Comparison of ENCODE assay signal across 8 mouse cellular contexts in genomic region chr8:113514731-113515375, GRCm38 (mm10).
DNase-seq lines count a peak whose midpoint lies in the region; ATAC-seq and TF ChIP-seq lines count a peak whose summit lies in the region.
"Not testable (repeated sequence)": the region's sequence is repeated elsewhere in the genome, so short reads cannot be mapped to it uniquely, and the experiment has no call there.

No protein-coding gene starts in this region.

- H3K27ac ChIP-seq in ES-Bruce4 (ENCODE audit: insufficient read depth, low read length) = peak overlapping the region; percentile 68
- peak overlapping the region; percentile 70; the same call in 1 of the 2 replicates for H3K27ac ChIP-seq in ES-E14 (ENCODE audit: insufficient read depth, low read depth, low read length, poor library complexity, severe bottlenecking)
- H3K27ac ChIP-seq in intestine, embryonic 14.5 days (ENCODE audit: low read depth) = not testable (repeated sequence)
- peak overlapping the region; percentile 73; the same call in 1 of the 2 replicates for H3K27ac ChIP-seq in limb, embryonic 10.5 days

- not testable (repeated sequence) for H3K9me3 ChIP-seq in ES-Bruce4 (replicated peaks; ENCODE audit: control insufficient read depth, insufficient read depth, low read length, poor library complexity, severe bottlenecking); ES-E14 (ENCODE audit: control insufficient read depth, insufficient read depth, low read depth, low read length); intestine, embryonic 14.5 days (ENCODE audit: control insufficient read depth, low read length); limb, embryonic 10.5 days (replicated peaks)

- 72% methylated on average over 4 of the region's 4 CpGs for WGBS in intestine, embryonic 14.5 days
- WGBS in limb, embryonic 10.5 days = 78% methylated on average over 4 of the region's 4 CpGs

- not testable (repeated sequence) for H3K36me3 ChIP-seq in ES-Bruce4 (ENCODE audit: control insufficient read depth, insufficient read depth, low read length, poor library complexity, severe bottlenecking); ES-E14 (ENCODE audit: control insufficient read depth, insufficient read depth, low read length, poor library complexity, severe bottlenecking); intestine, embryonic 14.5 days (ENCODE audit: control insufficient read depth, insufficient read depth, low read length); limb, embryonic 10.5 days

- DNase-seq in ES-CJ7 (ENCODE audit: low read depth, low spot score) = peak; percentile 77
- DNase-seq in ES-E14 (ENCODE audit: low read depth, low spot score); limb, embryonic 10.5 days (ENCODE audit: low spot score): not testable (repeated sequence)
- peak; percentile 89 for DNase-seq in R1 (ENCODE audit: low read depth, low spot score)
- peak; percentile 66 for DNase-seq in ZHBTc4 (ENCODE audit: low read depth, low spot score)
- DNase-seq in intestine, embryonic 14.5 days (ENCODE audit: low spot score) = peak; percentile 4
- peak; percentile 20 for DNase-seq in yolk sac, embryonic 10.5 days (ENCODE audit: low spot score)

- H3K4me2 ChIP-seq in intestine, embryonic 14.5 days (ENCODE audit: low read length) = not testable (repeated sequence)

- H3K9ac ChIP-seq in ES-Bruce4 (ENCODE audit: low read depth, poor library complexity, severe bottlenecking); ES-E14 (ENCODE audit: insufficient read depth, low read depth, low read length, poor library complexity, severe bottlenecking); intestine, embryonic 14.5 days (ENCODE audit: low read length): not testable (repeated sequence)

- ATAC-seq in intestine, embryonic 14.5 days (replicated peaks; ENCODE audit: low FRiP score, low TSS enrichment, low read depth) = not testable (repeated sequence)

- not testable (repeated sequence) for H3K27me3 ChIP-seq in ES-Bruce4 (ENCODE audit: control insufficient read depth, insufficient read depth, low read length, poor library complexity, severe bottlenecking); intestine, embryonic 14.5 days (replicated peaks; ENCODE audit: control insufficient read depth, insufficient read depth, low read length); limb, embryonic 10.5 days (ENCODE audit: low read depth, poor library complexity, severe bottlenecking)

- in situ Hi-C loops in ES-E14 (cut with MboI; ENCODE audit: low sequenced_read_pairs in 2 of 2, unreplicated experiment in 2 of 2) = not testable (repeated sequence)

- TF ChIP-seq POLR2A in ES-Bruce4 (IDR thresholded peaks at IDR 0.05; ENCODE audit: insufficient read depth, low read length) = not testable (repeated sequence)

- not testable (repeated sequence) for TF ChIP-seq CTCF in ES-Bruce4 (IDR thresholded peaks at IDR 0.05; ENCODE audit: low read depth, low read length)

- not testable (repeated sequence) for TF ChIP-seq EP300 in ES-Bruce4 (IDR thresholded peaks at IDR 0.05; ENCODE audit: insufficient read depth, low read depth, low read length)

- not testable (repeated sequence) for H3K4me1 ChIP-seq in ES-Bruce4 (ENCODE audit: control insufficient read depth, insufficient read depth, low read length); ES-E14 (ENCODE audit: control insufficient read depth in 2 of 2, insufficient read depth in 2 of 2, low read length in 2 of 2, poor library complexity in 1 of 2); intestine, embryonic 14.5 days (replicated peaks; ENCODE audit: control insufficient read depth, insufficient read depth, low read length)
- peaks cover 21% of the 10 kb centered on the region for H3K4me1 ChIP-seq in limb, embryonic 10.5 days

- H3K4me3 ChIP-seq in ES-Bruce4 (ENCODE audit: low read depth, low read length); ES-E14 (ENCODE audit: insufficient read depth in 1 of 2, low read depth in 1 of 2, low read length in 2 of 2, poor library complexity in 1 of 2, severe bottlenecking in 1 of 2); intestine, embryonic 14.5 days (ENCODE audit: low read depth, low read length); limb, embryonic 10.5 days: not testable (repeated sequence)
